Mouse (Mus musculus): Measurements from ENCODE around the gene Acadsb. TPM values are rescaled to one million over a fixed set of nuclear protein-coding genes. Genes with fewer than 3 reads are reported as not detected.
A peak's percentile ranks its signal among the peaks of the same experiment; 100 is the strongest.

Gene Acadsb
- total RNA-seq, 2 experiments from 2014 or later, result 3.8 to 13.1 TPM

DNA sequence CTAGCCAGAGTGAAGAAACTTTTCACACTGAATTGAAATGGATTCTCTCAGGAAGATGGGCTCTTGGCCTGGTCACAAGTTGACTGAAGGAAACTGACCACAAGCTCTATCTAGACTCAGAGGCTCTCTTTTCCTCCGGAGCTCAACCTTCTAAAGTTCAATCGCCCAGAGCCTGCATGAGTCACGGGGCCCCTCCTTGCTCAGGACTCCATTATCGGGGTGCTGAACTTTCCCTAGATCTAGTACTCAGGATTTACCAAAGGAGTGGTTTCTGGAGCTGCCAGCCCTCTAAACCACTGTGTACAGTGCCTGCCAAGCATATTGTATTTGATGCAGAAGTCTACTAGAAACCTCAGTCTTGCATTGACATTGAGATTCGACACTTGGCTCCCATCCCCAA is 46.3 kb downstream of the Acadsb start:
- no peak for ATAC-seq (replicated peaks; ENCODE audit: low FRiP score, poor library complexity, severe bottlenecking)

DNA sequence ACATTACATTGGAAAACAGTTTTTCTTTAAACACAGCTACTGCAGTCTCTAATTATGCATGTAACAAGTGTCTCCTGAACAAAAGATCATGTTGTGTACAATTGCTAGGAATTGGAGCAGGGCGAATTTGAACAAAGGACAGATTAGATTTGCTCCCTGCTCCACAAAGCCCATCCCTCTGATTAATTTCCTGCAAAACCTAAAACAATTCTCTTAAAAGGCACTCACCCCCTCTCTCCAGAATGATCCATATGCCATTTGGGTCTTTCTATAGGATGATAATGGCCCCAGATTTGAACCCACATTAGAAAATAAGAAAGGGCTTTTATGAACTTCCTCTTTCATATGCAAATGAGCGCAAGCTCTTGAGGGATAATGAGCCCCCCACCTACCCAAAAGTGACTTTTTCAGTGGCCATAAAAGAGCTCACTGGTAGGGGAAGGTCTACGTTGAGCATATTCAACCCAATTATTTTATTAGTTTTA is 54.8 kb downstream of the Acadsb start:
- no peak for ATAC-seq (replicated peaks; ENCODE audit: low FRiP score, poor library complexity, severe bottlenecking)

DNA sequence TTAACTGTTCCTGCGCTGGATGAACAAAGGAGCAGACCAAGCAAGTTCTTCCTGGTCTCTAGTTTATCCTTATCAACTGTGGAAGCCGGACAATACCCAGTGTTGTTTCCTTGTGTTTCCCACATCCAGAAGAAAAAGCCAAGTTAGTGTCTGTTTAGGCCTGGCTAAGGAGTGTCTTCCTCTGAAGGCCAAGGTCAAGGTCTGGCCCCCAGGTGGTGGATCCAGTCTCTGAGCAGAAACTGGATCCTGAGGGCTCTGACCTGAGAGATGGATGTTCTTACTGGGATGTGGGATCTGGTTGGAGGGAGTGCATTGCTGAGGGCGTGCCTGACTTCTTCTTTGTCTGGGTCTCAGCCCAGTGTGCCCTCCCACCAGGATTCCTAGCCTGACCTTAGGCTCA is 55.3 kb downstream of the Acadsb start:
- ATAC-seq (replicated peaks; ENCODE audit: low FRiP score, poor library complexity, severe bottlenecking), result no peak

DNA sequence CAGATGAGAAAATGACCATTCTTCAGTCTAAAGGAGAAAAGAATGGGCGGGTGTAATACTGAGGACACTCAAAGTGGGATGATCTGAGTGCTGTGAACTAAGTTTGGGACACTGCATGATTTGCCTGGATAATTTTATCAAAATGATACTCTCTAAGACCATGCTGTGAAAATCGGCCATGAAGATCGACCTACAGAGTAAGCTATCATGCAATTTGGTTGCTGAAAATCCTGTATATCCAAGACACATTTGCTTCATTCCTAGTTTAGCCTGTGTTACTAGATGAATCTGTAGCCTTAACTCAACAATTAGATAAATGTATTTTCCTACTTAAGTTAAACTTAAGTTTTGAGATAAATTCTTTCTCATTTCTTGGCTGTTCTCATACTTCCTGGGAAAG is 56.9 kb downstream of the Acadsb start:
- no peak for ATAC-seq (replicated peaks; ENCODE audit: low FRiP score, poor library complexity, severe bottlenecking)

DNA sequence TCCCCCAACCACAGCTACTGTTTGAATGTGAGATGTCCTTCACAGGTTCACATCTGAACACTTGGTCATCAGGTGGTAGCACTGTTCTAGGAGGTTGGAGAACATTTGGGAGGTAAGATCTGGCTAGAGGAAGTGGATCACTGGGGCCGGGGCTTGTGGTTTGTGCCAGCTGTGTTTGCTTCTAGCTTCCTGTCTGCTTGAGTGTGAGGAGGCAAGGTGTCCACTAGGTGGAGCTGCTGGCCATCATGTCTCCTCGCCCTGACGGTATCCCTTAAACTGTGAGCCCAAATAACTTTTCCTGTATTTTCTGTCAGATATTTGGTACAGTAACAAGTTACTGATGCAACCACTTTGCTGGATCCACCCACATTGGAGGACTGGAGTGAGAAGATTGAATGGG is 59.1 kb downstream of the Acadsb start:
- peak; percentile 64 for ATAC-seq (replicated peaks; ENCODE audit: low FRiP score, poor library complexity, severe bottlenecking)

DNA sequence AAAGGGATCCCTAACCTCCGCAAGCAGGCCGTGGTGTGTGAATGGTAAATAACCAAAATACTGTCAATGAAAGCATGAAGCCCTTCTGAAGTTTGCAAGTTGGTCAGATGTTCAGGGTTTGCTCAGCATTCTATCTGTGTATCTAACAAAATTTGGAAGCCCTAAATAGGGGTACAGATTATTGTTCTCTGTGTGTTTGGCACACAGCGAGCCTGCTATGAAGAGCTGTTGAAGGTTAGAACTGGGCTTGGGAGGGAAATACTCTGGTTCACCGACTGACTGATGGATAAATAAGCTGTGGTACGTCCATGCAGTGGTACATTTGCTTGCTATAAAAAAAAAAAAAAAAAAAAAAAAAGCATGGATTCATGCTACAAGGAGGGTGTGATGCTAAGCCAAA is 61.1 kb downstream of the Acadsb start:
- no peak for ATAC-seq (replicated peaks; ENCODE audit: low FRiP score, poor library complexity, severe bottlenecking)

DNA sequence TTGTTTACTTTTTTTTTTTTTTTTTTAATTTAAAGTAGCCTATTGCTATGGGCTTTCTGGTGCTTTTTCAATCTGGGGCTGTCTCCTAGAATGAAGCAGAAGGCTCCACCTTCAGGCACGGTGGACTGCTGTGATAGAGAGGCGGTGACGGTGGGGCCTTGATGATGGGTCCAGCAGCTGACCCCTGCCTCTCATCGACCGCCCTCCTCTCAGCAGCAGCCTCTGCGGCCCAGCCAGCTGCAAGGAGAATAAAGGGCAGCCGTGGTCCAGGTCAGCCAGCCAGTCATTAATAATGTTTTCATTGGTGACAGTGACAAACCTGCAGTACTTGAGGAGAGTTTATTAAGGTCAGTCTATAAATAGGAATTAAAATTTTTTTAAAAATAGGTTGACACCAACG is 66.7 kb downstream of the Acadsb start:
- ATAC-seq (replicated peaks; ENCODE audit: low FRiP score, poor library complexity, severe bottlenecking), result no peak

DNA sequence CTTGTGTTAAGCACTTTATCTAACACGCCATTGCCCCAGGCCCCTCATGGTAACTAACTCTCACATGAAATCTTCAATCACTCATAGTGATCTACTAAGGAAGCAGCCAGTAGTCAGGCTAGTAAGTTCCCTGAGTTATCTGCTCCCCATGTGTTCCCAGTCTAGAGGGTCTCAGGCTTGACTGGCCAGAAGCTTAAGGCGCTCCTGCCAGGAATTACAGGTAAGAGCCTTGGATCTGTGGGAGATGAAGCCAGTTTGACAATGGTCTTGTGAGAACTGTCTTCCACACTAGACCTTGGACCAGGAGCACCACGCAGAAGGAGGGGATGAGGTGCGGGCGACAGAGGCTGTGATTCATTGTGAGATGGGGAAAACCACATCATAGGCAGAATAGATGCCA is 68.0 kb downstream of the Acadsb start:
- no peak for ATAC-seq (replicated peaks; ENCODE audit: low FRiP score, poor library complexity, severe bottlenecking)

Other genes starting within 250 kb of the Acadsb start
- not detected in 2 replicates for gene 5430419D17Rik, start 236.2 kb upstream of the Acadsb start, total RNA-seq (2015; ENCODE audit: low replicate concordance)
- not detected in 2 replicates for gene 5430419D17Rik, start 236.2 kb upstream of the Acadsb start, total RNA-seq (2017; ENCODE audit: low replicate concordance)
- not detected in 2 replicates for gene Cuzd1, start 88.3 kb upstream of the Acadsb start, total RNA-seq (2015; ENCODE audit: low replicate concordance)
- gene Cuzd1, start 88.3 kb upstream of the Acadsb start, total RNA-seq (2017; ENCODE audit: low replicate concordance), result not detected in 2 replicates
- gene Fam24b, start 81.1 kb upstream of the Acadsb start, total RNA-seq (2015; ENCODE audit: low replicate concordance), result not detected in 2 replicates
- not detected in 2 replicates for gene Fam24b, start 81.1 kb upstream of the Acadsb start, total RNA-seq (2017; ENCODE audit: low replicate concordance)
- not detected in 2 replicates for gene Fam24a, start 76.7 kb upstream of the Acadsb start, total RNA-seq (2015; ENCODE audit: low replicate concordance)
- gene Fam24a, start 76.7 kb upstream of the Acadsb start, total RNA-seq (2017; ENCODE audit: low replicate concordance), result not detected in 2 replicates
- 1.9 TPM in 2 replicates for gene 2310057M21Rik, start 47.8 kb upstream of the Acadsb start, total RNA-seq (2015; ENCODE audit: low replicate concordance)
- gene 2310057M21Rik, start 47.8 kb upstream of the Acadsb start, total RNA-seq (2017; ENCODE audit: low replicate concordance), result 2.5 and 2.6 TPM in 2 replicates
- 0.96 and 6.9 TPM in 2 replicates for gene Pstk, start 39.5 kb upstream of the Acadsb start, total RNA-seq (2015; ENCODE audit: low replicate concordance)
- 0.51 and 4.2 TPM in 2 replicates for gene Pstk, start 39.5 kb upstream of the Acadsb start, total RNA-seq (2017; ENCODE audit: low replicate concordance)
- 29.3 and 48.6 TPM in 2 replicates for gene Ikzf5, start 80 bp upstream of the Acadsb start, total RNA-seq (2015; ENCODE audit: low replicate concordance)
- gene Ikzf5, start 80 bp upstream of the Acadsb start, total RNA-seq (2017; ENCODE audit: low replicate concordance), result 24.5 and 33.7 TPM in 2 replicates
- not detected in 2 replicates for gene Hmx3, start 132.3 kb downstream of the Acadsb start, total RNA-seq (2015; ENCODE audit: low replicate concordance)
- not detected in 2 replicates for gene Hmx3, start 132.3 kb downstream of the Acadsb start, total RNA-seq (2017; ENCODE audit: low replicate concordance)
- gene Hmx2, start 138.2 kb downstream of the Acadsb start, total RNA-seq (2015; ENCODE audit: low replicate concordance), result not detected in 2 replicates
- not detected in 2 replicates for gene Hmx2, start 138.2 kb downstream of the Acadsb start, total RNA-seq (2017; ENCODE audit: low replicate concordance)
- gene Bub3, start 149.6 kb downstream of the Acadsb start, total RNA-seq (2015; ENCODE audit: low replicate concordance), result 44.7 and 58.2 TPM in 2 replicates
- gene Bub3, start 149.6 kb downstream of the Acadsb start, total RNA-seq (2017; ENCODE audit: low replicate concordance), result 30.2 and 31.6 TPM in 2 replicates